Mouse (Mus musculus): ENCODE results near the gene Wt1. TPM values are rescaled to one million over a fixed set of nuclear protein-coding genes. Genes with fewer than 3 reads are reported as not detected.

Gene Wt1
- polyA plus RNA-seq, 1 experiment: 1.1 TPM

- TF ChIP-seq POLR2A (IDR thresholded peaks at IDR 0.05; ENCODE audit: low read depth, low read length) (no peak), CTCF (IDR thresholded peaks at IDR 0.05; ENCODE audit: borderline replicate concordance, insufficient read depth, low read length) (no peak)
- Histone ChIP-seq H3K4me1 (ENCODE audit: control insufficient read depth, insufficient read depth, low read length) (no peaks in the 10 kb centered on the region), H3K4me3 (ENCODE audit: insufficient read depth, low read length) (no peak overlapping the region), H3K27ac (ENCODE audit: insufficient read depth, low read length) (no peak overlapping the region)
These were observed 28.9 kb upstream of the Wt1 start for GRCm38 (mm10) chr2:105097294-105097953.

GRCm38 (mm10) chr2:105099410-105099809, 26.9 kb upstream of the Wt1 start:
- no peak for TF ChIP-seq CTCF (IDR thresholded peaks at IDR 0.05; ENCODE audit: borderline replicate concordance, insufficient read depth, low read length)
- TF ChIP-seq POLR2A (IDR thresholded peaks at IDR 0.05; ENCODE audit: low read depth, low read length): no peak
- H3K27ac ChIP-seq (ENCODE audit: insufficient read depth, low read length): no peak overlapping the region
- no peaks in the 10 kb centered on the region for H3K4me1 ChIP-seq (ENCODE audit: control insufficient read depth, insufficient read depth, low read length)
- no peak overlapping the region for H3K4me3 ChIP-seq (ENCODE audit: insufficient read depth, low read length)

DNA sequence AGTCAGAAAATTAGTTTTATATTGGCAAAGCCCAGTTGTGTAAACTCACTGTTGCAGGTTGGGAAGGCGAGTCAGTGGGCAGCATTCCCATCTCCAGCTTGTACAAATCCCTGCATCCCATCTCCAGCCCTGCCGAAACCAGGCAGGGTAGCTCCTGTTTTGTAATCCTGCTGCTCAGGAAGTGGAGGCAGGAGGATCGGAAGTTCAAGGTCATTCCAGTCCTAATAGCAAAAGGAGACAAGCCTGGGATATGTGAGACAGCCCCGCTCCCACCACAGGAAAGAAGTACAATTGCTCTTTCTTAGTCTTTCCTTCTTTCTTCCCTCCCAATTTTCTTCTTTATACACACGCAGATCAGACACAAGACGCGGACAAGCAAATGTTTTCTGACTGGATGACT, 25.8 kb upstream of the Wt1 start:
- TF ChIP-seq CTCF (IDR thresholded peaks at IDR 0.05; ENCODE audit: borderline replicate concordance, insufficient read depth, low read length): no peak
- TF ChIP-seq POLR2A (IDR thresholded peaks at IDR 0.05; ENCODE audit: low read depth, low read length): no peak
- Histone ChIP-seq H3K4me1 (ENCODE audit: control insufficient read depth, insufficient read depth, low read length) (no peaks in the 10 kb centered on the region), H3K27ac (ENCODE audit: insufficient read depth, low read length) (no peak overlapping the region), H3K4me3 (ENCODE audit: insufficient read depth, low read length) (no peak overlapping the region)

DNA sequence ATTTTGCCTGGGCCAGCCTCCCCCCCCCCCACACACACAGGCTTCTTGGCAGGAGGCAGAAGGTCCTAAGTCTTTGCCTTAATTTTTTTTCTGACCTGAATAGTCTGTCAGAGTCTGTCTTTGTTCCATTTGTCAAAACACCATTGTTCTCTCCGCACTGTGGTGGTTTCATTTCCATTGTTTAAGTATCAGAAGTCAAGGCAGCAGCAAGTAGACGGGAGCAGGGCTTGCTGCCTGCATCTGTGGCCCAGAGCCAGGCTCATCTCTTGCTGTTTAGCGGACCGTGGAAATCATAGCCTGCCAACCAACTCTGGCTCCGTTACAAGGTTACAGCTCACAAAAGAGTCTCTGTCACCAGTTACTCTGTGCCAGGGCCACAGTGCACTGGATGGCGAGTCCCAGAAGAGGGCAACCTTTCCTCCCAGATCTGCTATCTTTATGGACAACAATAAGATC, 17.6 kb upstream of the Wt1 start:
- Histone ChIP-seq H3K27ac (ENCODE audit: insufficient read depth, low read length) (no peak overlapping the region), H3K4me3 (ENCODE audit: insufficient read depth, low read length) (no peak overlapping the region), H3K4me1 (ENCODE audit: control insufficient read depth, insufficient read depth, low read length) (no peaks in the 10 kb centered on the region)
- TF ChIP-seq POLR2A (IDR thresholded peaks at IDR 0.05; ENCODE audit: low read depth, low read length): no peak
- TF ChIP-seq CTCF (IDR thresholded peaks at IDR 0.05; ENCODE audit: borderline replicate concordance, insufficient read depth, low read length): no peak; the same call in 1 of the 2 replicates

GRCm38 (mm10) chr2:105114074-105114473, 12.3 kb upstream of the Wt1 start:
- no peak overlapping the region for H3K27ac ChIP-seq (ENCODE audit: insufficient read depth, low read length)
- TF ChIP-seq POLR2A (IDR thresholded peaks at IDR 0.05; ENCODE audit: low read depth, low read length) (no peak), CTCF (IDR thresholded peaks at IDR 0.05; ENCODE audit: borderline replicate concordance, insufficient read depth, low read length) (no peak)
- no peak overlapping the region for H3K4me3 ChIP-seq (ENCODE audit: insufficient read depth, low read length)
- H3K4me1 ChIP-seq (ENCODE audit: control insufficient read depth, insufficient read depth, low read length): no peaks in the 10 kb centered on the region

DNA sequence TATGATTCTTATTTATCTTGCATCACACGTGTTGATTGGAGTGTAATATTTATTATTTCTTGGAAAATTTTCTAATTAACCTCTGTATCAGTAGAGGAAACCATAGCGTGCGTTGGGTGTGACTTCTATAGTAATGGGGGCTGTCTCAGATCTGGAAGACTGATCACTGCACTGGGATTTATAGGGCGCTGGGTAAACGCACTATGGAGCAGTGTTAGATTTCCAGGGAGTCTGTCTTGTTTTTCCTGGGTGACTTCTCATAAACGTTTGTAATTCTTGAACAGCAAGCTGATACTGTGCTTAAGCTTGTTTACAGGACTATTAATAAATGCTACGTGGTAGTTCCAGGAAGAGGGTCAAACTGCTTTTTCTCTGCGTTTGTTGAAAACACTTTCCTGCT, 8.7 kb upstream of the Wt1 start:
- Histone ChIP-seq H3K27ac (ENCODE audit: insufficient read depth, low read length) (no peak overlapping the region), H3K4me3 (ENCODE audit: insufficient read depth, low read length) (no peak overlapping the region), H3K4me1 (ENCODE audit: control insufficient read depth, insufficient read depth, low read length) (no peaks in the 10 kb centered on the region)
- TF ChIP-seq CTCF (IDR thresholded peaks at IDR 0.05; ENCODE audit: borderline replicate concordance, insufficient read depth, low read length): no peak
- TF ChIP-seq POLR2A (IDR thresholded peaks at IDR 0.05; ENCODE audit: low read depth, low read length): no peak

DNA sequence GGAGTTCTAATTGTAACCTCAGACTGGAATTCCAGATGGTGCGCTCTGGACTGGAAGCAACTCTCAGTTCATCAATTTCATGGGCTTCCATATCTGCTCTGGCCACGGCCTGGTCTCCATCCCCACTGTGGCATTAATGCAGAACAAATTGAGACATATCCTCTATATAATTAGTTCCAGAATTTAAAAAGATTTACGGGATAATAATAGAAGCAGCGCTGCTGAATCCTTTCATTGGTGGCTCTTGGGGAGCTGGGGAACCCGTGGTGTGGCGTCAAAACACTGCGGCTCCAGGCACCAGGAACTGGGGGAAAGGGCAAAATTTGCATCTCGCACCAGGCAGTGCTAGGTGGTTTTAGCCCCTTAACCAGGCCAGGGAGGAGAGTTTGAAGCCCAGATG, 4.1 kb upstream of the Wt1 start:
- no peak for TF ChIP-seq POLR2A (IDR thresholded peaks at IDR 0.05; ENCODE audit: low read depth, low read length)
- TF ChIP-seq CTCF (IDR thresholded peaks at IDR 0.05; ENCODE audit: borderline replicate concordance, insufficient read depth, low read length): no peak
- Histone ChIP-seq H3K27ac (ENCODE audit: insufficient read depth, low read length) (no peak overlapping the region), H3K4me1 (ENCODE audit: control insufficient read depth, insufficient read depth, low read length) (no peaks in the 10 kb centered on the region), H3K4me3 (ENCODE audit: insufficient read depth, low read length) (no peak overlapping the region)

DNA sequence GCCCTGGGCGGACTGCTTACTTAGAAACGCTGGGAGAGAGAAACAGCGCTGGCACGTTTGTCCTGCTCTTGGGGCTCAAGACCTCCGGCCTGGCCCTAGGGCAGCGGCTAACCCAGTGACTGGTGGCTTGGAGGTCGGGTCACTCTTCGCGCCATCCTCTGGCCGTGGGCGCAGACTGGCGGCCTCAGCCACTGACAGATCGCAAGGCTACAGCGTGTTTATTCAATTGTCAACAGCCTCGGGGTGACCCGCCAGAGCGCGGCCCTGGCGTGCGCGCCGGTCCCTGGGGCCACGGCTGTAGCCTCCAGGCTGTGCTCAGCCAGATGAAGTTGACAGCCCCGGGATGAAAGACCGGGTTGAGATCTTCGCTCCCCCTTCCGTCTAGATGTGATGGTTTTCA, 3.4 kb upstream of the Wt1 start:
- TF ChIP-seq POLR2A (IDR thresholded peaks at IDR 0.05; ENCODE audit: low read depth, low read length) (no peak), CTCF (IDR thresholded peaks at IDR 0.05; ENCODE audit: borderline replicate concordance, insufficient read depth, low read length) (no peak)
- no peak overlapping the region for H3K27ac ChIP-seq (ENCODE audit: insufficient read depth, low read length)
- H3K4me1 ChIP-seq (ENCODE audit: control insufficient read depth, insufficient read depth, low read length): no peaks in the 10 kb centered on the region
- no peak overlapping the region for H3K4me3 ChIP-seq (ENCODE audit: insufficient read depth, low read length)

DNA sequence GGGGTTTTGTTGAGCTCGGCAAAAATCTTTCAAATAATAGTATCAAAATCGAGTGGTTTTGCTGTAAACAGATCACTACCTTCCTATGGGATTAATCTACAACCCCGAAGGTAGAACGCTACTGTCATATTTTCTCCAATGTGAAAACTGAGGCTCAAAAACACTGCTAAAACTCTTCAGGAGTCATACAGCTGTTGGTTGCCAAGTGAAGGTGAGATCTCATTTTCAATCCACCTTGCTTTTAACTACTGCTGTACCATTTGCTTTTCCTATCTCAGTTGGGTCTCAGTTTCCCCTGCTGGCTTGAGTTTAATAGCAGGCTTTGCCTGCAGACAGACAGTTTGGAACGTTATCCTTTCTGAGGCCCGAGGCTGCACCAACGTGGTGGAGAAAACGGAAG, 2.9 kb upstream of the Wt1 start:
- Histone ChIP-seq H3K4me1 (ENCODE audit: control insufficient read depth, insufficient read depth, low read length) (no peaks in the 10 kb centered on the region), H3K4me3 (ENCODE audit: insufficient read depth, low read length) (no peak overlapping the region), H3K27ac (ENCODE audit: insufficient read depth, low read length) (no peak overlapping the region)
- TF ChIP-seq CTCF (IDR thresholded peaks at IDR 0.05; ENCODE audit: borderline replicate concordance, insufficient read depth, low read length) (no peak), POLR2A (IDR thresholded peaks at IDR 0.05; ENCODE audit: low read depth, low read length) (no peak)

DNA sequence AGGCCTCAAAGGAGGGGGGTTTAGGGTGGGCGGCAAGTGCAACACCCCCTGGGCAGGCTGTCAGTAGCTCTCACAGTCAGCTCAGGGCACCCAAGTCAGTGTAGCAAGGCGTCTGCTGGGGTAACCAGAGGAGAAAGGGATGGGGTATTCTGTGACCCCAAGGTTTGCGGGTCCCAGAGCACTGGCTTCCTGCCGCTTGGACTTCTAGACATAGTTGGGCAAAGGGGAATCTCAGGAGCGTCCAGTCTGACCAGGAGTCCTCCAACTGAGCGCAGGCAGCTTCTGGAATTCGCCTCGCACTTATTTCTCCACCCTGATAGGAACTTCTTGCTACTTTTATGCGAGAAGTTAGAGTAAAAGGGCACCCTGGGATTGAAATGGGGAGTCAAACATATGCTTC, 2.4 kb upstream of the Wt1 start:
- H3K27ac ChIP-seq (ENCODE audit: insufficient read depth, low read length): no peak overlapping the region
- H3K4me3 ChIP-seq (ENCODE audit: insufficient read depth, low read length): no peak overlapping the region
- TF ChIP-seq CTCF (IDR thresholded peaks at IDR 0.05; ENCODE audit: borderline replicate concordance, insufficient read depth, low read length) (no peak), POLR2A (IDR thresholded peaks at IDR 0.05; ENCODE audit: low read depth, low read length) (no peak)
- H3K4me1 ChIP-seq (ENCODE audit: control insufficient read depth, insufficient read depth, low read length): no peaks in the 10 kb centered on the region
